Mouse (Mus musculus): ENCODE data around the gene Gm14409. TPM values are rescaled to one million over a fixed set of nuclear protein-coding genes. Genes with fewer than 3 reads are reported as not detected.
"Not testable (repeated sequence)": the region's sequence is repeated elsewhere in the genome, so short reads cannot be mapped to it uniquely, and the experiment has no call there.

Gm14409 gene
- 1 to 10 TPM; 1.0 to 1.1 TPM for total RNA-seq (2021)
- long read RNA-seq, experiment 1, result 0 reads
- long read RNA-seq, experiment 2, result 0 reads

- DNase-seq; intact Hi-C loops (cut with DNase I): not testable (repeated sequence)
Observed at GRCm38 (mm10) chr2:177266936-177267335, at the start of gene Gm14409. Gene Gm14409 (minus strand): TSS chr2:177267036.

GRCm38 (mm10) chr2:177309627-177310026 is 42.8 kb upstream of the Gm14409 start:
- intact Hi-C loops (cut with DNase I), result not testable (repeated sequence)

GRCm38 (mm10) chr2:177304980-177305379 is 38.1 kb upstream of the Gm14409 start:
- DNase-seq; intact Hi-C loops (cut with DNase I): not testable (repeated sequence)

More at GRCm38 (mm10) chr2:177309627-177310026, 42.8 kb upstream of the Gm14409 start:
- DNase-seq, result not testable (repeated sequence)

- DNase-seq; intact Hi-C loops (cut with DNase I): not testable (repeated sequence)
Observed at GRCm38 (mm10) chr2:177283701-177284100, 16.9 kb upstream of the Gm14409 start.

GRCm38 (mm10) chr2:177277754-177278153 is 10.9 kb upstream of the Gm14409 start:
- DNase-seq; intact Hi-C loops (cut with DNase I): not testable (repeated sequence)

GRCm38 (mm10) chr2:177272237-177272636 is 5.4 kb upstream of the Gm14409 start:
- intact Hi-C loops (cut with DNase I); DNase-seq: not testable (repeated sequence)

- DNase-seq; intact Hi-C loops (cut with DNase I): not testable (repeated sequence)
Observed at GRCm38 (mm10) chr2:177247449-177247848, 19.4 kb downstream of the Gm14409 start.

GRCm38 (mm10) chr2:177230461-177230860 is 36.4 kb downstream of the Gm14409 start:
- DNase-seq; intact Hi-C loops (cut with DNase I): not testable (repeated sequence)

Other genes with a start within 250 kb of the Gm14409 start
- gene Gm14401, start 192.7 kb downstream of the Gm14409 start, total RNA-seq (2021), result under 1 TPM in 1 of 2 experiments, not detected in 1; 0.59 TPM
- gene Gm14410, start 60.6 kb downstream of the Gm14409 start, total RNA-seq (2021), result 10 to 100 TPM; 31.2 to 34.0 TPM
- gene Gm14412, start 57.3 kb upstream of the Gm14409 start, total RNA-seq (2021), result 1 to 10 TPM; 1.0 TPM
- 10 to 100 TPM in 1 of 2 experiments, 1 to 10 TPM in 1; 9.5 to 13.1 TPM for gene Gm14418, start 131.3 kb upstream of the Gm14409 start, total RNA-seq (2021)
- gene Zfp970, start 197.7 kb upstream of the Gm14409 start, total RNA-seq (2021), result 100 to 1,000 TPM; 299 to 302 TPM
- gene Gm14403, start 231.2 kb upstream of the Gm14409 start, total RNA-seq (2021), result 10 to 100 TPM; 54.7 to 58.7 TPM